Mouse (Mus musculus): ENCODE data around the gene Gm21983.

GRCm38 (mm10) chr7:27119676-27120075 lies 61.2 kb downstream of the Gm21983 start, which contains the start of gene Cyp2f2:
- TF ChIP-seq CTCF (IDR thresholded peaks at IDR 0.05; ENCODE audit: low read depth) (no peak), EP300 (IDR thresholded peaks at IDR 0.05; ENCODE audit: low read depth) (no peak)

All from heart, postnatal 0 days (tissue).